9 mouse cellular contexts compared by ENCODE assay signal in the genomic region with DNA sequence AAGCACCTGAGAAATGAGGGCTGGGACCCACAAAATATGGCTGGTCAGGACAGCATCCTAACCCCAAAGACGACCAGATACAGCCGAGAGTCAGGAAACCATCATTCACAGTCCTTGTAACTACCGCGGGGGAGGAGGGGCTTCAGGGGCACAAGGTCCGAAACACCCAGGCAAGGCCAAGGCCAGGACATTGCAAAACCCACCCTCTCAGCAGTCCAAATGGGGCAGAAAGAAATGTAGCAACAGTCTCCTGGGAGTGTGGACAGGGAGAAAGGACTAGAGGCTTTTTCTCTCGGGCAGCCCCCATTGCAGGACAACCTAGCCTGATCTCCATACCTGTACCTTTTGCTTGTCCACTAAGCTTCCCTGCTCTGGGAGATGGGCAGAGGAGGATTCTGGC. TPM values are rescaled to one million over a fixed set of nuclear protein-coding genes. Genes with fewer than 3 reads are reported as not detected.
DNase-seq lines count a peak whose midpoint lies in the region; ATAC-seq and TF ChIP-seq lines count a peak whose summit lies in the region.
"Had no signal": no experiment of that assay in that cellular context is flagged by ENCODE, and none has a peak within 500 bp of the region (broad histone marks: within the 10 kb centered on the region; RNA-seq: fewer than 3 reads in every experiment).

No protein-coding gene starts in this region.

- H3K4me1 ChIP-seq in heart, embryonic 12.5 days (replicated peaks) = peaks cover 36% of the 10 kb centered on the region
- H3K4me1 ChIP-seq in MEL (ENCODE audit: control insufficient read depth in 1 of 2, insufficient read depth in 2 of 2, low read length in 2 of 2) = no peaks in the 10 kb centered on the region; a peak in 1 of 4 replicates
- H3K4me1 ChIP-seq in heart, embryonic 16.5 days (ENCODE audit: control insufficient read depth, insufficient read depth, low read length) = peaks cover 27% of the 10 kb centered on the region

- H3K9ac ChIP-seq in heart, embryonic 12.5 days = peak overlapping the region; percentile 87
- peak overlapping the region; percentile 86 for H3K9ac ChIP-seq in MEL (ENCODE audit: control insufficient read depth, low read depth, low read length, poor library complexity, severe bottlenecking)
- peak overlapping the region; percentile 74 for H3K9ac ChIP-seq in heart, embryonic 16.5 days (ENCODE audit: low read length)

- peak overlapping the region; percentile 98 for H3K4me2 ChIP-seq in heart, embryonic 12.5 days
- peak overlapping the region; percentile 66 for H3K4me2 ChIP-seq in heart, embryonic 16.5 days (ENCODE audit: low read depth, low read length)

- 0 out of 2 replicates have a peak overlapping the region, but pooled peaks have one; percentile 72 for H3K27ac ChIP-seq in heart, embryonic 12.5 days (ENCODE audit: poor library complexity, severe bottlenecking)
- no peak overlapping the region for H3K27ac ChIP-seq in MEL (ENCODE audit: control insufficient read depth, low read depth, low read length)
- peak overlapping the region; percentile 66 for H3K27ac ChIP-seq in heart, embryonic 16.5 days (ENCODE audit: low read length)

- ATAC-seq in heart, embryonic 12.5 days (ENCODE audit: insufficient number of reproducible peaks, low FRiP score) = no peak
- ATAC-seq in heart, embryonic 16.5 days (replicated peaks; ENCODE audit: extremely low read depth, insufficient read depth, low FRiP score) = no peak

- no peak for TF ChIP-seq CTCF in MEL (IDR thresholded peaks at IDR 0.05 in 2 of 3, conservative IDR thresholded peaks at IDR 0.05 in 1 of 3; ENCODE audit: control insufficient read depth in 1 of 3, insufficient read depth in 1 of 3, low read depth in 2 of 3, low read length in 3 of 3, poor library complexity in 1 of 3, severe bottlenecking in 1 of 3)

- no peaks in the 10 kb centered on the region for H3K27me3 ChIP-seq in heart, embryonic 12.5 days (replicated peaks)
- H3K27me3 ChIP-seq in MEL (ENCODE audit: control insufficient read depth in 1 of 2, insufficient read depth in 2 of 2, low read length in 2 of 2) = peaks cover 2 to 4% of the 10 kb centered on the region in 2 experiments; a peak in 3 of 4 replicates
- H3K27me3 ChIP-seq in heart, embryonic 16.5 days (ENCODE audit: control insufficient read depth, insufficient read depth, low read length) = no peaks in the 10 kb centered on the region

- 12% methylated on average over 6 of the region's 6 CpGs for WGBS in heart, embryonic 12.5 days
- WGBS in heart, embryonic 16.5 days = 14% methylated on average over 6 of the region's 6 CpGs

- peak overlapping the region; percentile 83 for H3K4me3 ChIP-seq in heart, embryonic 12.5 days
- H3K4me3 ChIP-seq in MEL (ENCODE audit: control insufficient read depth in 1 of 2, insufficient read depth in 1 of 2, low read depth in 2 of 2, low read length in 2 of 2) = peak overlapping the region; percentile 56 to 77
- H3K4me3 ChIP-seq in heart, embryonic 16.5 days (ENCODE audit: low read length) = peak overlapping the region; percentile 61

- H3K36me3 ChIP-seq in heart, embryonic 12.5 days = no peaks in the 10 kb centered on the region
- H3K36me3 ChIP-seq in MEL (ENCODE audit: control insufficient read depth in 1 of 2, insufficient read depth in 2 of 2, low read length in 2 of 2) = no peaks in the 10 kb centered on the region
- H3K36me3 ChIP-seq in heart, embryonic 16.5 days (ENCODE audit: control insufficient read depth, insufficient read depth) = no peaks in the 10 kb centered on the region

- no peak for TF ChIP-seq RAD21 in MEL (IDR thresholded peaks at IDR 0.05; ENCODE audit: low read depth, low read length)

- no peaks in the 10 kb centered on the region; the same call in 1 of the 2 replicates for H3K79me2 ChIP-seq in MEL (ENCODE audit: control insufficient read depth, insufficient read depth, low read length, poor library complexity)

- no peak for DNase-seq in heart, adult 11 months
- no peak for DNase-seq in MEL (ENCODE audit: low read depth, low spot score)
- peak; percentile 19 for DNase-seq in lung, postnatal 14 days
- no peak for DNase-seq in urinary bladder, postnatal 4 days (ENCODE audit: low spot score in 2 of 2)
- no peak for DNase-seq in spleen, postnatal 36 days (ENCODE audit: low spot score in 2 of 2)
- DNase-seq in natural killer cell, adult 2 months (ENCODE audit: low spot score in 2 of 2) = no peak

- no peaks in the 10 kb centered on the region for H3K9me3 ChIP-seq in heart, embryonic 12.5 days (replicated peaks)
- no peaks in the 10 kb centered on the region for H3K9me3 ChIP-seq in MEL (replicated peaks; ENCODE audit: insufficient read depth, low read length)
- no peaks in the 10 kb centered on the region for H3K9me3 ChIP-seq in heart, embryonic 16.5 days (replicated peaks; ENCODE audit: control insufficient read depth, low read length)

- TF ChIP-seq EP300 in MEL (IDR thresholded peaks at IDR 0.05; ENCODE audit: low read depth in 1 of 2, low read length in 2 of 2) = no peak

- TF ChIP-seq POLR2A in MEL (IDR thresholded peaks at IDR 0.05; ENCODE audit: control insufficient read depth in 1 of 2, insufficient read depth in 1 of 2, low read depth in 1 of 2, low read length in 2 of 2, poor library complexity in 1 of 2) = no peak

TF ChIP-seq in MEL, 35 proteins besides CTCF, POLR2A, EP300 and RAD21:
- TF ChIP-seq NRF1 (IDR thresholded peaks at IDR 0.05; ENCODE audit: insufficient read depth, low read depth, low read length, poor library complexity, severe bottlenecking) (no peak), GABPA (IDR thresholded peaks at IDR 0.05; ENCODE audit: low read depth, low read length) (no peak), POLR2AphosphoS2 (IDR thresholded peaks at IDR 0.05; ENCODE audit: low read length) (no peak; the same call in 1 of the 2 replicates), MXI1 (IDR thresholded peaks at IDR 0.05; ENCODE audit: low read depth, low read length) (no peak), TAL1 (IDR thresholded peaks at IDR 0.05; ENCODE audit: low read length) (no peak), SMC3 (IDR thresholded peaks at IDR 0.05; ENCODE audit: low read depth, low read length) (no peak), JUND (IDR thresholded peaks at IDR 0.05; ENCODE audit: low read depth, low read length) (no peak), USF1 (IDR thresholded peaks at IDR 0.05; ENCODE audit: low read depth, low read length) (no peak), ZKSCAN1 (IDR thresholded peaks at IDR 0.05; ENCODE audit: low read depth, low read length) (no peak), MEF2A (IDR thresholded peaks at IDR 0.05; ENCODE audit: extremely low read depth, insufficient replicate concordance, low read depth, low read length, poor library complexity, severe bottlenecking) (no peak), ELF1 (IDR thresholded peaks at IDR 0.05; ENCODE audit: low read depth, low read length) (no peak), CHD1 (IDR thresholded peaks at IDR 0.05; ENCODE audit: low read depth, low read length) (no peak), E2F4 (IDR thresholded peaks at IDR 0.05; ENCODE audit: borderline replicate concordance, low read depth, low read length) (no peak), MAFK (IDR thresholded peaks at IDR 0.05; ENCODE audit: borderline replicate concordance, low read depth, low read length) (no peak), UBTF (IDR thresholded peaks at IDR 0.05; ENCODE audit: borderline replicate concordance, insufficient read depth, low read depth, low read length) (no peak), SIN3A (IDR thresholded peaks at IDR 0.05; ENCODE audit: low read length) (no peak), KAT2A (conservative IDR thresholded peaks at IDR 0.05; ENCODE audit: low read depth, low read length) (no peak), ETS1 (IDR thresholded peaks at IDR 0.05; ENCODE audit: low read depth, low read length) (no peak)

RNA-seq across cellular contexts. Expression of gene Agpat2, which starts 1.1 kb away (rescaled TPM):
- polyA plus RNA-seq in heart, embryonic 12.5 days (2016; fragmentation: Nextera tagmentation; extraction: Ambion mirVana) = 18.4 and 23.2 TPM in 2 replicates
- total RNA-seq in MEL (2012; rRNA removed) = 21.0 and 22.3 TPM in 2 replicates
- polyA plus RNA-seq in MEL (2012; ENCODE audit: insufficient read depth in 1 of 2, insufficient read length in 2 of 2, low read depth in 1 of 2, low replicate concordance in 2 of 2, missing spikeins in 1 of 2) = 10 to 100 TPM in 1 of 2 experiments, not detected in 1; 42.4 TPM
- polyA plus RNA-seq in heart, embryonic 16.5 days (2015; fragmentation: Nextera tagmentation; extraction: Ambion mirVana) = 25.9 and 28.5 TPM in 2 replicates

RNA-seq across cellular contexts. Expression of gene Gm20532, which starts 16.7 kb away (rescaled TPM):
- 0.28 TPM in 1 of 2 replicates, not detected in the other for polyA plus RNA-seq in heart, embryonic 12.5 days (2016; fragmentation: Nextera tagmentation; extraction: Ambion mirVana)
- 0.15 TPM in 1 of 2 replicates, not detected in the other for total RNA-seq in MEL (2012; rRNA removed)
- not detected for polyA plus RNA-seq in MEL (2012; ENCODE audit: insufficient read depth in 1 of 2, insufficient read length in 2 of 2, low read depth in 1 of 2, low replicate concordance in 2 of 2, missing spikeins in 1 of 2)
- not detected in 2 replicates for polyA plus RNA-seq in heart, embryonic 16.5 days (2015; fragmentation: Nextera tagmentation; extraction: Ambion mirVana)
- total RNA-seq: heart, adult 18-20 months had no signal

RNA-seq across cellular contexts. Expression of gene Egfl7, which starts 23.3 kb away (rescaled TPM):
- 139 and 146 TPM in 2 replicates for polyA plus RNA-seq in heart, embryonic 12.5 days (2016; fragmentation: Nextera tagmentation; extraction: Ambion mirVana)
- 73.9 and 95.4 TPM in 2 replicates for total RNA-seq in MEL (2012; rRNA removed)
- polyA plus RNA-seq in MEL (2012; ENCODE audit: insufficient read depth in 1 of 2, insufficient read length in 2 of 2, low read depth in 1 of 2, low replicate concordance in 2 of 2, missing spikeins in 1 of 2) = 100 to 1,000 TPM in 1 of 2 experiments, not detected in 1; 125 TPM
- polyA plus RNA-seq in heart, embryonic 16.5 days (2015; fragmentation: Nextera tagmentation; extraction: Ambion mirVana) = 188 and 216 TPM in 2 replicates

RNA-seq across cellular contexts. Expression of gene Fam69b, which starts 25.1 kb away (rescaled TPM):
- polyA plus RNA-seq in heart, embryonic 12.5 days (2016; fragmentation: Nextera tagmentation; extraction: Ambion mirVana) = 16.4 and 17.3 TPM in 2 replicates
- 0.33 and 0.42 TPM in 2 replicates for total RNA-seq in MEL (2012; rRNA removed)
- under 1 TPM in 1 of 2 experiments, not detected in 1; 0.67 TPM for polyA plus RNA-seq in MEL (2012; ENCODE audit: insufficient read depth in 1 of 2, insufficient read length in 2 of 2, low read depth in 1 of 2, low replicate concordance in 2 of 2, missing spikeins in 1 of 2)
- 12.5 and 15.8 TPM in 2 replicates for polyA plus RNA-seq in heart, embryonic 16.5 days (2015; fragmentation: Nextera tagmentation; extraction: Ambion mirVana)
